Mouse (Mus musculus): ENCODE measurements around the gene Ruvbl2. TPM values are rescaled to one million over a fixed set of nuclear protein-coding genes. Genes with fewer than 3 reads are reported as not detected.

The Ruvbl2 gene
- polyA plus RNA-seq, 1 experiment, result 41.4 TPM

- DNase-seq (ENCODE audit: low spot score), result no peak
Measured at GRCm38 (mm10) chr7:45461326-45461725, 23.4 kb upstream of the Ruvbl2 start.

DNA sequence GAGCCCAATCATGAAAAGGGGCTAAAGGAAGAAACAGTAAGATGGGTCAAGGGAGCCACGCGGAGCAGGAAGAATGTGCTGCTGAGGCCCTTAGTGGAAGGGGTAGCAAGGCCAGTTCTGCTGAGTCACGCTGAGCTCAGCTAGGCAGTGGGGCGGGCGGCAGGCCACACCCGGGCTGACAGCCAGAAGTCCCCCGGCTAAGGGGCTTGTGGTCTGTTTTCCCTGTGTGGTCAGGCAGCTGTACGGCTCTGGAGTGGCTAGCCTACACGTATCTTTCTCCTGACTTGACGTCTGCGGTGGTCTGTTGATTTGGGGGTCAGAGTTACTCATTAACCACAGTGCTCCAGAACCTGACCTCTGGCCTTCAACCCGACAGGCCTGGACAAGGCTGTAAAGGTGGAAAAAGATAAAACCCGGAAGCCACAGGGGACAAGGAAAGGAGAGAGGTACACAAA lies 23.0 kb upstream of the Ruvbl2 start:
- DNase-seq (ENCODE audit: low spot score), result peak; percentile 70

DNA sequence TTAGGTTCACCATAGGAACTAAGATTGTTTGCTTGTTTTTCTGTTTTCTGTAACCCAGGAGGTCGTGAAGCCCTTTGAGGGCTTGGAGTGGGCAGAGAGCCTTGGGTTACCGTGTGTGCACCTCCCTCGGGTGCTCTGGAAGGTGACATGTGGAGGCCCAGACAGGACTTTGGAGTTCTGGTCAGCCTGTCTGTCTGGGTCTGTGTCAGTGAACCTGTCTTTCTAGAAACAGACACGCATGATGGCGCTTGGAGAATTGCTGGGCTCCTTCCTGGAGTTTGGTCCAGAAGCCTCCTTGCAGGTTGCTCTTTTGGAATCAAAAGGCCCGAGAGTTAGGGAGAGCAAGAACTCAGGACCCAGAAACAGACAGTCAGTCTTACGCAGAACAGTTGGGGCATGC lies 22.5 kb upstream of the Ruvbl2 start:
- DNase-seq (ENCODE audit: low spot score), result no peak

- DNase-seq (ENCODE audit: low spot score), result peak; percentile 93
Measured at GRCm38 (mm10) chr7:45459564-45460140, 21.8 kb upstream of the Ruvbl2 start, which contains the start of gene Ftl1. Gene Ftl1, minus strand, starts transcription at chr7:45459884.

GRCm38 (mm10) chr7:45458748-45459563 lies 21.1 kb upstream of the Ruvbl2 start:
- DNase-seq (ENCODE audit: low spot score), result peak; percentile 69

GRCm38 (mm10) chr7:45457204-45458060 lies 19.5 kb upstream of the Ruvbl2 start:
- DNase-seq (ENCODE audit: low spot score), result no peak

DNA sequence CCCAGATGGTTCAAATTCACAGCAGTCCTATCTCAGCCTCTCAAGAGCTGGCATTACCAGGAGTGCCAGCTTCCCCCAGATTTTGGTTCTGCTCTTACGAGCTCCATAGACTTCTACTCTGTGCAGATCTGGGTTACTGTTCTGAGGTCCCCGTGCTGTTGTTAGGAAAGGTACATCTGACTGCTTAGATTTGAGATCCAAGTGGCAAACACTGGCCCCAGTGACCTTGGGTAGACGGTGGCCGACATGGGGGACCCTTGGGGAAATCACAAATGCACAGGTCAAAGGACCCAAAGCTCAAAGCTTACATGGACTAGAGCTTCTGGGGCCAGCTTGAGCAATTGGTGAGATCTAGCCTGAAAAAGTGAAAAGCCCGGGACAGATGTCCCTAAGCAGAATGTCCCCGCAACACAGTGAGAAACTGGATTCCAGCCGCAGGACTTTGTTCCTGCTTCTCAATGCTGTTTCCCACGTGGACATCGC lies 18.9 kb upstream of the Ruvbl2 start:
- DNase-seq (ENCODE audit: low spot score), result no peak

DNA sequence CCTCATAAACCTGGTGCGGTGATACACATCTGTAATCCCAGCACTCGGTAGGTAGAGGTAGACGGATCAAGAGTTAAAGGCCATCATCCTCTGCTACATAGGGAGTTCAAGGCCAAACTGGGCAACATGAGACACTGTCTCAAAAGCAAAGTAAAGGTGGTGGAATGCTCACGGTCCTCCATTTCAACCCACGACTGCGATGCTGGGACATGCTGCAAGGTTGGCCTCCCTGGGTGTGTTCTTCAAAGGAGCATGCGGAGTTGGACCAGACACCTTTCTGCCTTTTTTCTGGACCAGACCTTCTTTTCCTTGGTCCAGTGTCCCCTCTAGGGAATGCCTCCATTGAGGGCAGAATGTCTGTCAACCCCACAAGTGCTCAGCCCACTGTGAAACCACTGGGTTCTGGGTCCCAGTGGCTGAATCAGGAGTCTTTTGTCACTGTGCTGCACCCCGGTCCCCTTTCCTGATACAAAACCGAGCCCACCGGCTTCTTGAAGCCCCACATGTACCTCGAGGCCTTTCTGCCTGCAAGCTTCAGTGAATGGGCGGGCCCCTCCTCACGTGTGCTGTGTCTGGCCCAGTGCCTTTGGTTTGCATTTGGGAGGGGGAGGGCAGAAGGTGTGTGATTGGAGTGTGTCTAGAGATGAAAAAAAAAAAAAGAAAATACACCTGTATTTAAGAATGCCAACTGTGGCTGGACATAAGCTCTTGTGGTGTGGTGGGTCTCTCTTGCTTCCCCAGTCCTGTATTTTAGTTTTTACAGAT lies 18.2 kb upstream of the Ruvbl2 start:
- no peak for DNase-seq (ENCODE audit: low spot score)

- DNase-seq (ENCODE audit: low spot score), result no peak
Measured at GRCm38 (mm10) chr7:45454971-45455370, 17.1 kb upstream of the Ruvbl2 start.

GRCm38 (mm10) chr7:45451344-45451982 lies 13.6 kb upstream of the Ruvbl2 start:
- DNase-seq (ENCODE audit: low spot score), result no peak

GRCm38 (mm10) chr7:45449974-45450373 lies 12.1 kb upstream of the Ruvbl2 start:
- DNase-seq (ENCODE audit: low spot score), result no peak

GRCm38 (mm10) chr7:45447325-45447990 lies 9.6 kb upstream of the Ruvbl2 start:
- no peak for DNase-seq (ENCODE audit: low spot score)

DNA sequence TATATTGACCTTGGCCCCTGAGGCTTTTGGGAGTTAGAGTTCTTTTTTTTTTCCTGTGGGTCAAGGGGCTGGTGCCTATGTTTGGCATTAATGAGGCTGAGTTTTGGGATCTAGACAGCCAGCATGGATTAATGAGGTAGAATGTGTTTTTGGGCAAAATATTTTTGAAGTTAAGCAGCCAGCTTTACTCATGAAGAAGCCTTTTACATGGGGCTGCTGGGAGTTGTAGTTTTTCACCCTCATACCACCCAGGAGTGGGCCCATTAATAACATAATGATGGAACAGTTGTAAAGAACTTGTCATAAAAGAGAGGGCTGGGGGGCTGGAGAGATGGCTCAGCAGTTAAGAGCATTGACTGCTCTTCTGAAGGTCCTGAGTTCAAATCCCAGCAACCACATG lies 8.7 kb upstream of the Ruvbl2 start:
- no peak for DNase-seq (ENCODE audit: low spot score)

DNA sequence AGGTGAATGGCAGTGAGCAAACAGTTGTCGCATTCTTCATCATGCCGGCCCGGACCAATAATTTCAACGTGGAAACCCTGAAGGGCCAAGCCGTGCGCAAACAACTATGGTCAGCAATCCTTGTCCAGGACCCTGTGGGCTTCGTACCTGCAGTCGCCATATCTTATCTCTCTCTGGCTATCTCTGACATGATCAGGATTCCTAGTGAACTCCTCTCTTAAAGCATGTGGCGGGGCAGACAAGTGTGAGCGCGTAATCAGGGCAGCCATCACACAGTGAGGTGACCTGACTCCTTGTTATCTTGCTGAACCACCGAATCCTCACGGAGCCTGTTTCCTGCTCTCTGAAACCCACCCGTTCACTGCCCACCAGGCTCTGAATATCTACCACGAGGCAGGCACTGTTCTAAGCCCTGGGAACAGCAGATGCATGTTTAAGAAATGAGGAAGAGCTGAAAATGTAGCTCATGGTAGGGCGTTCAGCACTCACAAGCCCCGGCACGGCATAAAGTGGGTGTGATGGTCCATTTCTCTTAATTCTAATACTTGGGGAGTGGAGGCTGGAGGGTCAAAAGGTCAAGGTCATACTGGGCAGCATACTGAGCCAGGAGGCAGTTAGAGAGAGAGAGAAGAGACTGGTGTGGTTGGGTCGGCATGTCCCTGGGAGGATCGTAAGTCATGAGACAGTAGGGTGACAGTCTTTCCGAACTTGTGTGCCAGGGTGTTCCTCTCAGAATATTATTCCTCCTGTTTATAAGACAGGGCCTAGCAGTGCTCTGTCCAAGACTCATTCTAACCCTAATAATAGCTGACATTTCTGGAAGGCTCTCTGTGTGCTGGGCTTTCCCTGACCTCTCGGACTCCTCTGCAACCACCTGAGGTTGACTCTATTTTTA lies 5.9 kb upstream of the Ruvbl2 start:
- no peak for DNase-seq (ENCODE audit: low spot score)

DNA sequence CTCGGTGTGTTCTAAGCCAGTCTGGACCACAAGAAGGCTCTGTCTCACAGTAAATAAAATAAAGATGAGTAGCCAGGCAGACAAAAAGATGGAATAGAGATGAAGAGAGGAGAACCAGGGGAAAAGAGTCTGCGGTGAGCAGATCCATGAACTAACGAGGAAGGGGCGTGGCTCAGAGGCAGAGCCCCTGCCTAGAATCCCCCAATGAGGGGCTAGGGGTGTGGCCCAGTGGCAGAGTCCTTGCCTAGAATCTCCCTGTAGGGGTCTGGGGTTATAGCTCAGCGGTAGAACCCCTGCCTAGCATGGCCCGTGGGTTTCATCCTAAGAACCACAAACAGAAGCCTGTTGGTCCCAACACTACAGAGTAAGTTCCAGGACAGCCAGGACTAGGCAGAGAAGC lies 850 bp downstream of the Ruvbl2 start:
- no peak for DNase-seq (ENCODE audit: low spot score)

- DNase-seq (ENCODE audit: low spot score), result no peak
Measured at GRCm38 (mm10) chr7:45436444-45436843, 1.5 kb downstream of the Ruvbl2 start.

DNA sequence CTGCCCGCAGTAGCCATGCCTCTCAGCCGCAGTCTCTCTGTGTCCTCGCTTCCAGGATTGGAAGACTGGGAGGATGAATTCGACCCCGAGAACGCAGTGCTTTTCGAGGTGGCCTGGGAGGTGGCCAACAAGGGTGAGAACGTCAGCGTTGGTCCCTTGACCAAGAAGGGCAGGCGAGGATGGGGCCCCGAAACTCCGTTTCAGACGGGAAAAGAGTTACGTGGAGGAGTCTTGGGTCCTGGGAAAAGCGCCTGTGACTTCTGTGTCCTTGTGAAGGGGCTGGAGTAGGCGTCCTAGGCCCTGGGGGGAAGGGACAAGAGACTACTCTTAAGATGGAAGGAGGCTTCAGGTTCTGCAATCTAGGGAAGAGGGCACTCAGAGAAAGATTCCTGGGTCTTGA lies 2.9 kb downstream of the Ruvbl2 start:
- DNase-seq (ENCODE audit: low spot score), result no peak

- peak; percentile 98 for DNase-seq (ENCODE audit: low spot score)
Measured at GRCm38 (mm10) chr7:45434203-45435015, 3.5 kb downstream of the Ruvbl2 start, which contains the start of gene Gys1. Gene Gys1, plus strand, starts transcription at chr7:45434844.
